Mouse (Mus musculus): Measurements from ENCODE around the gene Ppef1.

Ppef1 gene

GRCm38 (mm10) chrX:160598055-160598454 lies 137.5 kb downstream of the Ppef1 start:
- DNase-seq (ENCODE audit: low spot score), result no peak

DNA sequence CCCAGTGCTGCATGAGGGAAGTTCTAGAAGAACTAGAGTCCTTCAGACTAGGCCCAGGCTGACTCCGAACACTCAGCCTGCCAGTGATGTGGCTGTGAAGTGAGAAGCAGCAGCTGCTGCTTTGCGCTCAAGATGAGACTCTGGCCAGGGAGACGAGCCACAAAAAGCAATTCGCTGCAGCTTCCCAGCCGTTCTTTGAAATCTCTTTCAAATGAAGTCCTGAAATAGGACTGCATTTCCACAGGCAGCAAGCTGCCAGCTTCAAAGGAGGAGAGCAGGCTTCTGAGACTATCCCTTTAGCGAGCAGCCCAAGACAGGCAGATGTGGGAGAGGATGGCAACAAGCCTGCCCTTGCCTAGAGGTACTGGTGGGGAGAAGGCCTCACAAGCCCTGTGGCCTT lies 142.6 kb downstream of the Ppef1 start:
- no peak for DNase-seq (ENCODE audit: low spot score)

- DNase-seq (ENCODE audit: low spot score), result no peak
Observed at GRCm38 (mm10) chrX:160590147-160590546, 145.4 kb downstream of the Ppef1 start.

DNA sequence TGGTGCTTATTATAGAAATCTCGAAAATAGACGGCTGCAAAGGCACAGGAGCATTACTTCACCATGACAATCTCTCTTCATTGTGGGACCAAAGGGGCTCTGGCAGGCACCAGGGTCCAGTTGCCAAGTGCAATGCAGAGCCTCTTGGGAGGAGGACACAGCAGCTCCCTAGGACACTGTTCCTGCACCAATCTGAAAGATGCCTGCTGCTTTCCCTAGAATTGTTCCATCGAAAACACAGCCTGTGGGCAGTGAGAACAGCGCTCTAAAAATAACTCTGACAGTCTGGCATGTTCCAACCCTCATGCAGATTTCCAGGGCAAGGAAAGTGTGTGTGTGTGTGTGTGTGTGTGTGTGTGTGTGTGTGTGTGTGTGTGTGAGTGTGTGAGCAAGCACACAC lies 147.0 kb downstream of the Ppef1 start:
- DNase-seq (ENCODE audit: low spot score), result no peak

DNA sequence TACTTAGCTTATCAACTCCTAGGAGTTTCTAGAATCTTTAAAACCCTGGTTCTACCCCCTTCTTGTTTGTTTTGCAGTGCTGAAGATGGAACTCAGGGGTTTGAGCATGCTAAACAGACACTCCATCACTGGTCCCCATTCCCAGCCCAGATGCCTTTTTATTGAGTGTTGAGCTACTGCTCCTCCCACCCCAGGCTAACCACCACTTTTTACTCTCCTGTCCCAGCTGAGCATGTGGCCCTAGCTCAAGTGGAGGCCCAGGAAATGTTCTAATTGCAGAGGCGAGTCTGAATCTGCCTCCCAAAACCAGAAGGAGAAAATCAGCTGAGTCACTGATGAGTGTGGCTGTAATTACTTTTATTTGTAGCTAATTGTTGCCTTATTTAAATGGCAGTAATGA lies 150.5 kb downstream of the Ppef1 start:
- no peak for DNase-seq (ENCODE audit: low spot score)

DNA sequence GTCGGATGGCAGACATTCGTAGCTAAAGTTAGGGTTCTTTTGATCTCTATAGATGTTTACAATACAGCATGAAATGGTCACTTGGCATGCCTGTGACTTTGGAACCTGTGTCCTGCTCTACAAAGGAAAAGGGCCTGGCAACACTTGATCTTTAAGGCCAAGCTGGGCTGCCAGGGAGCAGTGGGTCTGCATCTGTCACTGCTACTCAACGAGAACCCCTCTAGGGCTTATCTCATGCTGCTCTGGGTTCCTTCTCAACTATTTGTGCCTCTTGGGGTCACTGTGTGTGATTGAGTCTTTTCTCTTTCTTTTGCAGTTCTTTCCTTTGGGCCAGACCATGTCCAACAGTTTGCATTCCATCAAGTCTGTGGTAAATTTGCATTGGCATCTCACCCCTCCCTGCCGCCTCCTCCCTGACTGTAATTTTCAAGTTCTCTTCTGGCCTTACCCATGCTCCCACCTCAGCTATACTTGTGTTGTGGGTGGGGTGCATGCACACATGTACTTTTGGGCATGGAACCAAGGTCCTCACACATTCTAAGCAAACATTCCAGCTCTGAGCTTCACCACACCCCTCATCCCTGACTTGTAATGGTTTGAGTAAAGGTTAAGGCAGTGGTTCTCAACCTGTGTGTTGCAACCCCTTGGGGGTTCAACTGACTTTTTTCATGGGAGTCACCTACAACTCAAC lies 151.3 kb downstream of the Ppef1 start:
- DNase-seq (ENCODE audit: low spot score), result no peak

DNA sequence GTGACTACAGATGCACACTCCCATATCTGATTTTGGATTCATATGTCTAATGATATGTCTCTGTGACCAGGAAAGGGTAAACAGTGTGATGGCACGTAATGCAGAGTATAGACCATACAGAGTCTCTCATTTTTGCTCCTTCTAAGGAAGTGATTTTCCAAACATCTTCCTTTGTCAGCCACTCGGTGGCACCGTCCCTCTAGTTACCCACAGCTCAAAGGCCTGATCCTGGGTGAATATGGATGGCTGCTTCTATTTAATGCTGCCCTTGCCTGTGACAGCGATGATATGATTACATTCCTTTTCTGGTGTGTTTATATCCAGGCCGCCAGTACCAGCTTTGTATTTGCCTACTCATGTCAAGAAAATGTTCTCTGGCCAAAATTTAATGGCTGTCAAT lies 152.0 kb downstream of the Ppef1 start:
- DNase-seq (ENCODE audit: low spot score), result no peak
